Mouse (Mus musculus): Measurements from ENCODE around the gene Rps18. TPM values are rescaled to one million over a fixed set of nuclear protein-coding genes. Genes with fewer than 3 reads are reported as not detected.

Rps18 gene
- total and polyA plus RNA-seq, 3 experiments = 286 to 1,183 TPM; not detected in 1

GRCm38 (mm10) chr17:33940981-33941380 is 14.8 kb downstream of the Rps18 start:
- H3K4me1 ChIP-seq (ENCODE audit: control insufficient read depth in 1 of 2, insufficient read depth in 2 of 2, low read length in 2 of 2) = peaks cover 0 to 3% of the 10 kb centered on the region in 2 experiments; a peak in 2 of 4 replicates

GRCm38 (mm10) chr17:33940206-33940805 is 15.5 kb downstream of the Rps18 start, which contains the start of the genes Pfdn6 and Wdr46:
Pfdn6 (minus strand) TSS chr17:33940343.
Wdr46 (plus strand) TSS chr17:33940660.
- H3K9ac ChIP-seq (ENCODE audit: control insufficient read depth, low read depth, low read length, poor library complexity, severe bottlenecking) = peak within 1 kb of the TSS; percentile 84
- TF ChIP-seq ZMIZ1 (IDR thresholded peaks at IDR 0.05; ENCODE audit: low read depth, low read length) = no peak
- TF ChIP-seq CHD1 (IDR thresholded peaks at IDR 0.05; ENCODE audit: low read depth, low read length) = no peak
- peak; percentile 74; the same call in 1 of the 2 replicates for TF ChIP-seq POLR2AphosphoS2 (IDR thresholded peaks at IDR 0.05; ENCODE audit: low read length)
- TF ChIP-seq MYC (IDR thresholded peaks at IDR 0.05; ENCODE audit: low read depth, low read length) = peak; percentile 88
- peak; percentile 53 for TF ChIP-seq NELFE (IDR thresholded peaks at IDR 0.05; ENCODE audit: low read depth, low read length)
- no peak for TF ChIP-seq SMC3 (IDR thresholded peaks at IDR 0.05; ENCODE audit: low read depth, low read length)
- 0 out of 2 replicates have a peak, but pooled peaks have one; percentile 9 for TF ChIP-seq BHLHE40 (IDR thresholded peaks at IDR 0.05; ENCODE audit: borderline replicate concordance, low read depth, low read length)
- TF ChIP-seq ELF1 (IDR thresholded peaks at IDR 0.05; ENCODE audit: low read depth, low read length) = peak; percentile 83
- peak; percentile 99 for TF ChIP-seq MXI1 (IDR thresholded peaks at IDR 0.05; ENCODE audit: low read depth, low read length)
- peak; percentile 83 for TF ChIP-seq MAX (IDR thresholded peaks at IDR 0.05; ENCODE audit: low read length)
- TF ChIP-seq CHD2 (IDR thresholded peaks at IDR 0.05; ENCODE audit: low read length) = peak; percentile 69
- TF ChIP-seq MAZ (IDR thresholded peaks at IDR 0.05; ENCODE audit: low read depth, low read length) = peak; percentile 83; the same call in 1 of the 2 replicates
- peak; percentile 97 for TF ChIP-seq KAT2A (conservative IDR thresholded peaks at IDR 0.05; ENCODE audit: low read depth, low read length)
- peak; percentile 38; the same call in 1 of the 2 replicates for TF ChIP-seq TBP (IDR thresholded peaks at IDR 0.05; ENCODE audit: low read depth, low read length)
- TF ChIP-seq POLR2A (IDR thresholded peaks at IDR 0.05; ENCODE audit: control insufficient read depth in 1 of 2, insufficient read depth in 1 of 2, low read depth in 1 of 2, low read length in 2 of 2, poor library complexity in 1 of 2) = peak in 1 of 2 experiments; percentile 83; a peak in 2 of 4 replicates
- 0 out of 2 replicates have a peak, but pooled peaks have one; percentile 29 for TF ChIP-seq GATA1 (IDR thresholded peaks at IDR 0.05; ENCODE audit: low read depth, low read length)
- no peak for TF ChIP-seq TAL1 (IDR thresholded peaks at IDR 0.05; ENCODE audit: low read length)
- peak; percentile 97 for TF ChIP-seq HCFC1 (IDR thresholded peaks at IDR 0.05; ENCODE audit: low read depth, low read length)
- no peak for TF ChIP-seq ETS1 (IDR thresholded peaks at IDR 0.05; ENCODE audit: low read depth, low read length)
- TF ChIP-seq SIN3A (IDR thresholded peaks at IDR 0.05; ENCODE audit: low read length) = peak; percentile 99
- peak within 1 kb of the TSS; percentile 73 to 77 for H3K4me3 ChIP-seq (ENCODE audit: control insufficient read depth in 1 of 2, insufficient read depth in 1 of 2, low read depth in 2 of 2, low read length in 2 of 2)
- peaks cover 27% of the 10 kb centered on the region for H3K79me2 ChIP-seq (ENCODE audit: control insufficient read depth, insufficient read depth, low read length, poor library complexity)
- H3K4me1 ChIP-seq (ENCODE audit: control insufficient read depth in 1 of 2, insufficient read depth in 2 of 2, low read length in 2 of 2) = peaks cover 0 to 3% of the 10 kb centered on the region in 2 experiments; a peak in 2 of 4 replicates
- H3K36me3 ChIP-seq (ENCODE audit: control insufficient read depth in 1 of 2, insufficient read depth in 2 of 2, low read length in 2 of 2) = no peaks in the 10 kb centered on the region; a peak in 2 of 4 replicates
- no peaks in the 10 kb centered on the region for H3K9me3 ChIP-seq (replicated peaks; ENCODE audit: insufficient read depth, low read length)
- no peaks in the 10 kb centered on the region for H3K27me3 ChIP-seq (ENCODE audit: control insufficient read depth in 1 of 2, insufficient read depth in 2 of 2, low read length in 2 of 2)
- DNase-seq (ENCODE audit: low read depth, low spot score) = peak; percentile 96
- peak within 1 kb of the TSS; percentile 82 for H3K27ac ChIP-seq (ENCODE audit: control insufficient read depth, low read depth, low read length)

More at GRCm38 (mm10) chr17:33940981-33941380, 14.8 kb downstream of the Rps18 start:
- no peak for TF ChIP-seq RCOR1 (IDR thresholded peaks at IDR 0.05; ENCODE audit: low read depth, low read length)
- H3K4me3 ChIP-seq (ENCODE audit: control insufficient read depth in 1 of 2, insufficient read depth in 1 of 2, low read depth in 2 of 2, low read length in 2 of 2) = peak overlapping the region; percentile 73 to 77
- H3K27me3 ChIP-seq (ENCODE audit: control insufficient read depth in 1 of 2, insufficient read depth in 2 of 2, low read length in 2 of 2) = no peaks in the 10 kb centered on the region
- H3K9me3 ChIP-seq (replicated peaks; ENCODE audit: insufficient read depth, low read length) = no peaks in the 10 kb centered on the region
- H3K36me3 ChIP-seq (ENCODE audit: control insufficient read depth in 1 of 2, insufficient read depth in 2 of 2, low read length in 2 of 2) = no peaks in the 10 kb centered on the region; a peak in 2 of 4 replicates
- peaks cover 27% of the 10 kb centered on the region for H3K79me2 ChIP-seq (ENCODE audit: control insufficient read depth, insufficient read depth, low read length, poor library complexity)
- H3K27ac ChIP-seq (ENCODE audit: control insufficient read depth, low read depth, low read length) = no peak overlapping the region
- peak overlapping the region; percentile 84 for H3K9ac ChIP-seq (ENCODE audit: control insufficient read depth, low read depth, low read length, poor library complexity, severe bottlenecking)
- DNase-seq (ENCODE audit: low read depth, low spot score) = peak; percentile 64

All from MEL (cell line).